Mouse (Mus musculus) kidney, adult 11 months (tissue): Measurements from ENCODE around the gene Hccs.
"Not testable (repeated sequence)": the region's sequence is repeated elsewhere in the genome, so short reads cannot be mapped to it uniquely, and the experiment has no call there.

ENCODE experiments used
- DNase-seq: peaks from one replicate; pipeline ENCODE4 v3.0.0; 2022

Gene Hccs

DNA sequence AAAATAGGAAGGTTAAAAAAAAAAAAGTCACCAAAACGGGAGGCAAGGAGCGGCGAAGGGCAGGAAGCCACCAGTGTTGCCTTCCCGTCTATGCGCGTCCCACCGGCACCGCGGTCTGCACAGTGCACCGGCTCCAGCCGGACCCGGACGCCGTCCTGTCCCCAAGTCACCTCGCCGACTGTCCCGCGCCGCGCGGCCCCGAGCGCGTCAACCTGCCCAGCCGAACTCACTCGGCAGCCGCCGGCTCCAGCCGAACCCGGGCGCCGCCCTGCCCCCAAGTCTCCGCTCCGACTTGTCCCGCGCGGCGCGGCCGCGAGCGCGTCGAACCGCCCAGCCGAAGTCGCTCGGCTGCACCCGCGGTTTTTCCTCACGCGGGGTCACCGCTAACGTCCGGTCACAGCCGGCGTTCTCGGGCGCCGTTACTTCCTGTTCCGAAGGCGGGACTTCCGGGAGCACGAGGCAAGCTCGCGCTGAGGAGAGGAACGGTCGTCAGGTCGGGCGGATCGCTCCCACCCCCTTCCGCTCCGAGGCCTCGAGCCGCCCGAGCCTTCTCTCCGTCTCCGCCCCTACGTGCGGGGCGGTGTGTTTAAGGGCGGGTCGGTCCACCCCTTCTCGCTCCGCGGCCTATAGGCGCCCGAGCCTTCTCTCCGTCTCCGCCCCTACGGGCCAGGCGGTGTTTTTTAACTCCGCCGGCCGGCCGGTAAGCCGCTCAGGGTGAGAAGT lies at the start of gene Hccs:
Gene Hccs (minus strand): TSS at position 428 of the 723 bp plus-strand sequence.
- peak; percentile 94 for DNase-seq

DNA sequence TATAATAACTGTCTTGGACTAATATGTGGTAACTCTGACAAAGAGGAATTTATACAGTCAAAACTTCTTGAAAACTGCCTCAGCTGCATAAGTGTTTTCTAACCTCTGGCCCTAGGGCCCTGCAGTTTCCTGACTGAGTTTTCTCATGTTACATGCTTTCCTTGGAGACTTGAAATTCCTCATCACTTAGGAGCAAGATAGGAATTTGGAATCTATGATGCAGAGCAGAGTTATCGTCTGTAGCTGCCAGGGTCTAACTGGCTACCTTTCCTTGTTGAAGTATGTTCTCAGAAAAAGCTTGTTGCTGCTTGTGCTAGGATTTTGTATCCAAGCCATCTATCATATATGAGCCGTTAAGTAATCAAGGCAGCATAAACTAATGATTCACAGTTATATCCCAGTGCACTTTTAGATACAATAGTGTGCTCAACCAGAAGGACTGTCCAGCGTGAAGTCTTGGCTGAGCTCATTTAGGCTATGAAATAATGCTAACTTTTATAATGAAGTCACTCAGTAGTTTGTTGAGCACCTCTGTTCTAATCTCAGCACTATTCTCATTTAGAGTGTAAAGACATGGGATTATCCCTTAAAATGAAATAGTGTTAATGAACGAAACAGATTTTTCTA lies 37.1 kb upstream of the Hccs start:
- DNase-seq = no peak

DNA sequence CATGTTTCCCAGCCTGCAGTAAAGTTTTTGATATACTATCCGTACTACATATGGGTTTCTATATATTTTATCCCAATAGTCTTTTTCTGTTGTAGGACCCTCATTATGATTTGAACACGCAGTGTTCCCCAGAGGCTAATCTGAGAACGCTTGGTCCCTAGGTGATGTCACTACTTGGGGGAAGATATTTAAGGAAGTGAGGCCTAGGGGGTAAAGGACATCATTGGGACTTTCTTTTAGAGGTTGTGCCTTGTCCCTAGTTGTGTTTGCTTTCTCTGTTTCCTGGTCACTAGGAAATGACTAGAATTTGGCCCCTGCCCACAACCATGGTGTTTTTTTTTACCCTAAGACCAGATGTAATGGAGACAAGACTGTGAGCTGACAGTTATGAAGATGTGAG lies 18.0 kb upstream of the Hccs start:
- DNase-seq = no peak

DNA sequence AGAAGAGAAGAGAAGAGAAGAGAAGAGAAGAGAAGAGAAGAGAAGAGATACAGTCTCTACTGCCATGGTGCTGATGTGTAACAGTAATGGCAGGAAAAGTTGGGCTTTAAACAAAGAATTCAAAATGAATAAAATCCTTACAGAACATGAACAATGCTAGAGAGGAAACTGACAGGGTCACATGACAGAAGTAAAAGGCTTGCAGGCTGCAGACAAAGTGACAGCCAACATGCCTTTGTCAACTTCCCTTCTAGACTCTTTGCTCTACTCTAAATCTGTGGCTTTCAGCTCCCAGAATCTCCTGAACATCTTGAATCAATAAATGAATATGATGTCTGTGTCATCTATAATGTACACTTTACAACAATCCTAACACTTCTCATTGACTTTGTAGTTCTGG lies 17.4 kb upstream of the Hccs start:
- no peak for DNase-seq

DNA sequence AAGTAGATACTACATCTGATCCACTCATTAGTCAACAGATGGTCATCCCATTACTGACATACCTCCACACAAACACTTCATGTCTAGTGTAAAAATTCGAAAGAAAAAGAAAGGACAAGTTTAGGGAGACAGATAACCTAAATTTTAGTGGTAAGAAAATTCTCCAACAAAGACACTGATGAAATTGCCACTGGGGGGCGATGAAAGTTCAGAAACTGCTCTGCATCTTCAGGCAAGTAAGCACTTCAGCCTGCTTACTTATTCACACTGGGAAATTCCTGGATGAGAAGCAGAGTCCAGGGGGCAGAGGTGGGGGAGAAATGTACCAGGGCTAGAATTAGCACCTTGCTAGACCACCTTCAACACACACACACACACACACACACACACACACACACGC lies 12.1 kb upstream of the Hccs start:
- peak; percentile 20 for DNase-seq

DNA sequence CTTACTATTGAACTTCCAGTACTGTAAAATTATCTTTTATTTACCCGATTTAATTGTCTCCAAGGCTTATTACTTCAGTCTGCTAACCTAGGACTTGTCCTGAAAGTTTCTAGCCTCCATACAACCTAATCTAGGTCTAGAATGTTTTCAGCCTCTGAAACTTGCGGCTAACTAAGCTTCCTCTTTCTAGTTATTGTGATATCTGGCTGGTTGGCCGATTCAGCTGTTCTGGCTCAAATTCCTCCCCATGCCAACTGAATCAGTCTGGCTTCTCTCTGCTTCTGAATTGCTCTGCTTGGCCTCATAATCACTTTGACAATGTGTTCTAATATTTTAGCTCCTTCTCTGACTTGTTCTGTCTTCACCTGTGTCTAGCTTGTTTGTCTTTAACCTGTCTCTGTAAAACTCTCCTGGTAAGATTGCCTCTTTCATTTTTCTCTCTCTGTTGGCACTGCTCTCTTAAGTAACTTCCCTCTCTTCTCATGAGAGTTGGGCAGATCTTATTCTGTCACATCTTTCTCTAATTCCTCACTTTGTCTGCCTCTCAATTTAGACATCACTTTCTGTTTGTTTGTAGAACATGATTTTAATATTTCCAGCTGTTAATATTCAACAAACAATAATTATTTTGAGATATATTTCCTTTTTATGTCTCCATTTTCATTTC lies 5.9 kb upstream of the Hccs start:
- no peak for DNase-seq

DNA sequence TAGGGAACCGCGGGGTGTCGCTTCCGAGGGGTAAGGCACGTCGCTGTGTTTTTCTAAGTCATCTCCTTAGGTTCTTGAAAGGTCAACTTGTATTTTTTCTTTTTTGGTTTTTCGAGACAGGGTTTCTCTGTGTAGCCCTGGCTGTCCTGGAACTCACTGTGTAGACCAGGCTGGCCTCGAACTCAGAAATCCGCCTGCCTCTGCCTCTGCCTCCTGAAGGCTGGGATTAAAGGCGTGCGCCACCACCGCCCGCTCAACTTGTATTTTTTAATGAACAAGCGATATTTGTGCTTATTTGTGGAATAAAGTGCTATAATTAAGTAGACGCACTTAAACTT lies 465 bp upstream of the Hccs start:
- DNase-seq = not testable (repeated sequence)

DNA sequence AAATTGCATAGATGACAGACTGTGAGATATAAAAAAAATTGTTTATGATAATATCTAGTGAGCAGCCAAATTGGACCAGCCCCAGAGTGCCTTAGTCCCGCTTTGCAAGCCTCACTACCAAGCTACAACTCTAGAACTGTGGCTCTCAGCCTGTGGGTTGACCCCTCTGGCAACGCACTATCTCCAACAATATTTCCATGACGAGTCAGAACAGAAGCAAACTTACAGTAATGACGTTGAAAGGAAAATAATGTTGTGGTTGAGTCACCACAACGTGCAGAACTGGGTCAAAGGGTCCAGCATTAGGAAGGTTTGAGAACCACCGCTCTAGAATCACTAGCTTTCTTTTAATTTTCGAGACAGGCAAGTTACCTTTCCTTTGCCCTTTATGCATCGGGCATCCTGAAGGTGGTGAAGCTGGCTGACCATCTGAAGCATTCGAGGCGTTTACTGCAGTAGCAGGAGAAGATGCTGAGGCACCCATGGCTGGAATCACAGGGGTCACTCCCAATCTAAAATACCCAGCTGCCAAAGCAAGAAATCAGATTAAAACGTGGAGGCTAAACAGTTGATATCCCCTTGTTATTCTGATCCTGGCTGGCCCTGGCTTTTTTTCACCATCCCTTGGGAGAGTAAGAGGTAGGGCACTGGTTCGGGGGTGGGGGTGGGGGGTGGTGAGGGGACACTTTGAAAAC lies 959 bp downstream of the Hccs start:
- no peak for DNase-seq

DNA sequence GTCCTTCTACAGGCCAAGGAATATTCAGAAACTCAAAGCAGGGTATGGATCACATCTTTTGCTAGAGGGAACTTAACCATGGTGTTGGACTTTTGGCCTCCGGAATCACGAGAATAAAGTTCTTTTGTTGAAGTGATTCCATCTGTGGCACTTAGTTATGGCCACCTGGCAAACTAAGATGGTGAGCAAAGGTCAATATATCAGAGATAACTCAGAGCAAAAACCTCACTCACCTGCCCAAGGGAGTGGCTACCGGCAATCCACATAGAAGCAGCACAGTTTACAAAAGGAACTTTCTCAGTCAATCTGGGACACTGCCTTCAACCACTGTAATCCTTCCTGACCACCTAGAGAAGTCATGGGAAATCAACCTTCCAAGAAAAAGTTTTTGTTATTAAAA lies 11.6 kb downstream of the Hccs start:
- no peak for DNase-seq

DNA sequence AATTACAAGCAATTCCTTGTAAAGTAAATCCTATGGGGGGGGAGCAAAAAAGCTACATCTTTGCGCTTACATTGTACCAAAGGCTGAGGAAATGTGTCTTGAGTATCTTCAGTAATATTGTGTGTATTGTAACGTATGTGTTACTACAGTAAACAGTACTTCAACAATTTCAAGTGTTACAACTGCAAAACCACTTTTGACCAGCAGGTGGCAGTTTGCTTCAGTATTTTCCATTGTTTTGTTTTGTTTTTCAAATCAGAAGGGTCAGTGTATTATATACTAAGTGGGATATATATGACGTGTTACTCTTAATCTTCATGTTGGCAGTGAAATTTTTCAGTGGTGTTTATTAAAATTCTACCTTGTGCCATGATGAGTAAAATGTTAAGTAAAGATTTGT lies 16.2 kb downstream of the Hccs start:
- DNase-seq = no peak

DNA sequence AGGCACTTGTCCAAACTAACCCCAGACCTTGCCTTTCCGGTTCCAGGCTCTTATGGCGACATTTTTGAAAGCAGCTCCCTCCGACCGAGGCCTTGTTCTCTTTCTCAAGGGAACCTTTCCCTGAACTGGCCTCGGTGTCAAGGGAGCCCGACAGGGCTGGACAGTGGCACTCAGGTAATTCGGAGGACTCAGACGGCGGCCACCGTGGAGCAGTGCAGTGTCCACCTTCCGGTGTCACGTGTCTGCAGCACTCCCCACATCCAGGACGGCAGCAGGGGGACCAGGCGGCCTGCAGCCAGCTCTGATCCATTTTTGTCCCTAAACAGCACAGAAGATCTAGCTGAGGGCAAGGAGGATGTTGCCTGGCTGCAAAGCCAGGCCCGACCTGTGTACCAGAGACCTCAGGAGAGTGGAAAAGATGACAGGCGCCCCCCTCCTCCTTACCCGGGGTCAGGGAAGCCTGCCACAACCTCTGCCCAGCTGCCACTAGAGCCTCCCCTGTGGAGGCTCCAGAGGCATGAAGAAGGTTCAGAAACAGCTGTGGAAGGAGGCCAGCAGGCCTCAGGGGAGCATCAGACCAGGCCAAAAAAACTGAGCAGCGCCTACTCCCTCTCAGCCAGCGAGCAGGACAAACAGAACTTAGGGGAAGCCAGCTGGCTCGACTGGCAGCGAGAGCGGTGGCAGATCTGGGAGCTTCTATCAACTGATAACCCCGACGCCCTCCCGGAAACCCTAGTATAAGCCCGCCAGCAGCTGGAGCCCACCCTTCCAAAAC lies 17.7 kb downstream of the Hccs start:
- DNase-seq = peak; percentile 4

DNA sequence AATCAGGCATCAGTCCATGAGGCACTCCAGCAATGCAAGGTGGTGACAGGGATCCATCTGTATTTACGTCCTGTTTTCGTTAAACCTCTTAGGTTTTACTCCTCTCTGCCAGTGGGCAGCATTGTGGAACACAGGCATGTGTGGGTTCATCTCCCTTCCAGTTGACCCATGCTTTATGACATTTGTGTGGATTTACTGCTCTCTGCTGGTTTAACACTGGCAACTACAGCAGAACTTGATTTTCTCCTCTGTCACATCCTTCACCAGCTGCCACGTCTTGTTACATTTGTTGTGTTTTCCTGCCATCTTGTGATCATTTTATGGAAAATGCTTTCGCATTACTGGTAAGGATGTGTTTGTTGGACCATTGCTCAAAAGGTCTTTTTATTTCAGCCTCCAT lies 20.6 kb downstream of the Hccs start:
- DNase-seq = no peak

DNA sequence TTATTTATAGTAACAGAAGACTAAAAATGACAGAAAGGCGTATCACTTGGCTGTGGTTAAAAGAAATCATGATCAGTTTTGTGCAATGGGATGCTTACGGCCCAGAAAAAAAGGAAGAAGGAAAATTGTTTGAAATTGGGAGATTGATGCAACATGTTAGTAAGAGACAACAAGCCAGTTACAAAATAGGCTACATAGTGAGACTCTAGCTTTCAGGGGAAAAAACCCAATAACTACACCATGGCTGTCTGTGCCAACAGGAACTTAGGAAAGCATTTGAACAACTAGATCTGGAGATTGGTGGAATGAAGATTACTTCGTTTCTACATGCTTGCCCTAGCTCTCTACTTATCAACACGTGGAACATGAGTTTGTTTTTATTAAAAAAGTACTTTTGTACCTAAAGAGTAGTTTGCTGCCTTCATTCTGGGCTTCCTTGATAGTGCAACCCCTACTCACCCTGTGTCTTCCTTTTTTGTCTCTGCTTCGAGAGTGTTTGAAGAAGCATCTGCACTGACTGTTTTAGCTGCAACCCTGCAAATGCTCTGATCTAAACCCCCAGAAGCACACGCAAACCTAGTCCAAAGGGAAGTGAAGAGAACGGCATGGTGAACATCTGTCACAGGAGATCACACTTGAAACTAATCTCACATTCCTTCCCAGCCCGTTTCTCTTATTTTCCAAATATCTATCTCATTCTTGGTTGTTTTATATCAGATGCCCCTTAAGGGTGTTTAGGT lies 56.6 kb downstream of the Hccs start:
- DNase-seq = no peak

DNA sequence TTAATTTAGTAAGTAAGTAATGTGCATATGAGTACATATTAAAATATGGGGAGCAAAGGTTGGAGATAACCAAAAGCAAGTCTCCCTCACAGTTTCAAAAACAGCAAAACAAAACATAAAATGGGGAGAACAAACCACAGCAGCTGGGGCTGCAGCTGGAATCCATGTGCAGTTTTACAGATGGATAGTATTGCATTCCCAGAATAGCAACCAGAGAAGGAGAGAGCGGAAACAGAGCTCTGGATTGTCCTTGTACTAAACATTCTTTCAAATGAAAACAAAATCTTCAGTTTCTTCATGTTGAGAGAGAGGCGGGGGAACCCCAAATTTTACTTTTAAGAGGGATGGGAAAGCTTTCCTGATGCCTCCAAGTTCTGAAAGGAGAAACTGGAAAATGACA lies 58.0 kb downstream of the Hccs start:
- DNase-seq = no peak

DNA sequence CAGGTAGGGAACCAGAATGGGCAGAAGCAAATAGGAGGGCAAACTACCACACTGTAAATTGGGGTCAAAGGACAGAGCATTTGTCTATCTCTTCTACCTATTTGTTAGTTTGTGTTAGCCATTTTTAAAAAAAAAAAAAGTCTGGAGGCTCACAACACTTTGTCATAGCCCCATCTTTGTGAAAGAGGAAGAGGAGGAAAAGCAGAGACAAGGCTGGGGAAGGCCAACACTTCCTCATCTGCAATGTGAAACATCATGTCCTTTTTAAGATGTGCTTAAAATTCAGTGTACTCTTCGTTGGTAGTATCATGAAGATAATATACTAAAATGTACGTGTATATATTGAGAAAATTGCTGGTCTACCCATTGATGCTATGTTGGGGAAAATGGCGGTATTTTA lies 59.1 kb downstream of the Hccs start:
- DNase-seq = no peak

DNA sequence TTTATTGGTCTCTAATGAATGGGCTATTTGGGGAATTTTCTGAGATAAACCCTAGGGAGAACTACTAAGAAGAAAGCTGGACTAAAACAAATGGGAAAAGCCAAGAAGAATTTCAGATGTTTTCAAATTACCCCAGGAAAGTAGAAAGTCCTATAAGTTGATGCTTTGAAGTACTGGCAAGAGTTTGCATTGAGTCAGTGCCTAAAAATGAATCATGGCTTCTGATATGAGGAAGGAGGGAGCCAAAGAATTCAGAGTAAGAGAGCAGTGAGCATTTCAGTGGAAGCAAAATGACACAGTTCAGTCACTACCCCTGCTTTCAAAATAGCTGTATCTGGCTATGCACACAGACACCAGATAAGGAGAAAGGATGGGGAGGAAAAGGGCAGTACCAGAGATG lies 63.4 kb downstream of the Hccs start:
- no peak for DNase-seq

DNA sequence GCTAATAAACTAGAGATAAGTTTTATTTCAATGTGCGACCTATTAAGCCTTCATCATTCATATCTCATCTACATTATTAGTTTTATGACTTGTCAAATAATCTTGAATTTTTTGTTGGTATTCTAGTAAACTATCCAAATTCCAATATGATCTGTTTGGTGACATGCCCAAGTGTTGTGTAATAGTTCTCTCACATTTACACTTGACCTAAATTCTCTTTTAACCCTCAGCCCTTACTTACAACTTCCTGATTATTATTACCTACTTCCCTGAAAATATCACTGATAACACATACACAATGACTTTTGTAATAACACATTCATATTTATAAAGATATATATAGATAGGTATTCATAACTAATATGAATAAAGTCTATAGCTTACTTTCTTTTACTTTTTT lies 64.3 kb downstream of the Hccs start:
- no peak for DNase-seq

DNA sequence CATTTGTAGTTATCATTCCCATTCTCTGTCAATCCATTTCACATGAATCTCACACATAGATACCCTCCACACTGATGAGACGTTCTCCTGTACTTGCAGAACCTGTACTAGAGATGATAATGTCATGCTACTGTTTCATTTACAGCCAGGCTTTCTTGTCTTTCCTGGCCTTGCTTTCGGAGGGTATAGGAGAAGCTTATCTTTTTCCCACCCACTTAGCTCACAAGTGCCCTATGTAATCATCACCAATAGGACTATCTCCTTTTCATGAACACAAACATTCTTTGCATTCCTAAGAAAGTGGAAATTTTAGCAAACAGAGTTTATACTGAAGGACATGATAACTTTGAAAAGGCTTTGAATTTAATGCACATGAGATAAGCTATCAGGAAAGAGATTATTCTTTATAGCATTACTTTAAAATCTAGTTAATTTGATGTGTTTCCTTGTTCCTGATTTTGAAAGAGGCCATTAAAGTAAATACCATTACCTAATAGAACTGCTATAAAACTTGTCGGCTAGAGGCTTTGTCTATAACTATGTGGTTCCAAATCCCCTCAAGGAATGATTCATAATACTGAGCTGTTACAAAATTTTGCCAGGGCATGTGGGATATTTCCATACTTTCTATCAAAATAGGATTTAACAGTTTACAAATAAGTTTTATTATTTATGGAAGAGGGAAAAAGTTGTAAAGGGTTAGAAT lies 97.7 kb downstream of the Hccs start:
- DNase-seq = no peak

DNA sequence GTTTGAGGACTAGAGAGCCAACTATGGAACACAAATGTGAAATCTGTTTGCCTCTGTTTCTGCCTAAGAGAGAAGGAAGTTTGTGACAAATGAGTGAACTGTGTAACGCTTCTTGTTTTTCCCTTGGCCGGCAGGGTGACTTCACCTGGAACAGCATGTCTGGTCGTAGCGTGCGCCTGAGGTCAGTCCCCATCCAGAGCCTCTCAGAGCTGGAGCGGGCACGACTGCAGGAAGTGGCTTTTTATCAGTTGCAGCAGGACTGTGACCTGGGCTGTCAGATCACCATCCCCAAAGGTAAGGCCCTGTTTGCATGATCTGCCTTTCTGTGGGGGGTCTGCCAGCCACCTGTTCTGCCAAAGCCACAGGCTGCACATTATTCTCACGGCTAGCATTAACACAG lies 100.1 kb downstream of the Hccs start:
- no peak for DNase-seq

DNA sequence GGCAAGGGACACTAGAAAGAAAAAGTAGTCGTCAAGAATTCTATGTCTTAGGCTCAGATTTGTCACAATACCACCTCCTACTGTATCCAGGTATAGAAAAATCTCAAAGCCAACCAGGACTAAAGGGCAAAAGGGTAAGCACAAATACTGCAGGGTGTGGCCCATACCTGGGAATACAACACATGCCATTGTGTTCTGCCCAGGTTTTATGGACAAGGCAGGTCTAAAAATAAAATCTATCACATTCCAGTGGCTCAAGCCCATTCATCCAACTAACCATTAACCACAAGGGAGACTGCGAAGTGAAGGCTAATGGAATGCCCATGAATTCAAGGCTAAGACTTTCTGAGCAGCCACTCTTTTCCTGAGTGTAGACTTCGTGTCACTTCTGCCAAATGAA lies 110.2 kb downstream of the Hccs start:
- DNase-seq = no peak
